Mouse (Mus musculus) embryo, embryonic 10 days (tissue): ENCODE measurements at regions not wholly inside any gene's neighbourhood (a gene's known extent, or its start where the extent isn't known, plus 50 kb on each side); places are given as distances from the start of the nearest gene placed in this dataset.
A peak's percentile ranks its signal among the peaks of the same experiment; 100 is the strongest.
"Not testable (repeated sequence)": the region's sequence is repeated elsewhere in the genome, so short reads cannot be mapped to it uniquely, and the experiment has no call there.

Experiments used
- DNase-seq: peaks from one replicate; pipeline ENCODE4 v3.0.0-alpha.2; 2015; ENCODE audit warnings: low spot score

- DNase-seq = no peak
Measured at GRCm38 (mm10) chr7:116680523-116680922, 176.4 kb downstream of the Nucb2 start.

GRCm38 (mm10) chr7:116681268-116681667, 177.1 kb downstream of the Nucb2 start:
- no peak for DNase-seq

GRCm38 (mm10) chr7:116700409-116700808, 196.2 kb downstream of the Nucb2 start:
- no peak for DNase-seq

- DNase-seq = peak; percentile 80
Measured at GRCm38 (mm10) chr7:116701466-116702342, 197.5 kb downstream of the Nucb2 start.

- no peak for DNase-seq
Measured at GRCm38 (mm10) chr7:116702596-116702995, 198.4 kb downstream of the Nucb2 start.

GRCm38 (mm10) chr7:116711541-116711940, 207.4 kb downstream of the Nucb2 start:
- no peak for DNase-seq

GRCm38 (mm10) chr7:116713200-116713599, 209.0 kb downstream of the Nucb2 start:
- no peak for DNase-seq

- peak; percentile 10 for DNase-seq
Measured at GRCm38 (mm10) chr7:116715234-116716046, 211.3 kb downstream of the Nucb2 start.

- DNase-seq = no peak
Measured at GRCm38 (mm10) chr7:116728379-116728778, 224.2 kb downstream of the Nucb2 start.

- DNase-seq = peak; percentile 54
Measured at GRCm38 (mm10) chr7:116729795-116730194, 225.6 kb downstream of the Nucb2 start.

GRCm38 (mm10) chr7:116735676-116736075, 231.5 kb downstream of the Nucb2 start:
- no peak for DNase-seq

- DNase-seq = no peak
Measured at GRCm38 (mm10) chr7:116736333-116736732, 232.2 kb downstream of the Nucb2 start.

- no peak for DNase-seq
Measured at GRCm38 (mm10) chr7:116738009-116738408, 233.8 kb downstream of the Nucb2 start.

GRCm38 (mm10) chr7:116754556-116754955, 250.4 kb downstream of the Nucb2 start:
- DNase-seq = no peak

GRCm38 (mm10) chr7:116792181-116792580, 288.0 kb downstream of the Nucb2 start:
- not testable (repeated sequence) for DNase-seq

GRCm38 (mm10) chr7:116808475-116808874, 304.3 kb downstream of the Nucb2 start:
- no peak for DNase-seq

GRCm38 (mm10) chr7:116816494-116816893, 312.3 kb downstream of the Nucb2 start:
- no peak for DNase-seq

GRCm38 (mm10) chr7:116817991-116818390, 313.8 kb downstream of the Nucb2 start:
- DNase-seq = no peak

GRCm38 (mm10) chr7:116820613-116821012, 316.4 kb downstream of the Nucb2 start:
- DNase-seq = no peak

- no peak for DNase-seq
Measured at GRCm38 (mm10) chr7:116842894-116843293, 338.7 kb downstream of the Nucb2 start.

GRCm38 (mm10) chr7:116847846-116848730, 343.9 kb downstream of the Nucb2 start:
- no peak for DNase-seq

GRCm38 (mm10) chr7:116853351-116853750, 349.2 kb downstream of the Nucb2 start:
- DNase-seq = no peak
